Mouse (Mus musculus) MEL (cell line): Measurements from ENCODE around the gene Gm10190. TPM values are rescaled to one million over a fixed set of nuclear protein-coding genes. Genes with fewer than 3 reads are reported as not detected.

ENCODE experiments used
- DNase-seq: peaks from one replicate; pipeline ENCODE4 v3.0.0; 2011; ENCODE audit warnings: low read depth, low spot score
- H3K27ac ChIP-seq: 2 replicates; pipeline ENCODE4 v1.5.1; 2012; ENCODE audit warnings: low read depth, mild to moderate bottlenecking, control low read depth, low read length, moderate library complexity; ENCODE audit not compliant: control insufficient read depth
- H3K27me3 ChIP-seq, 2 experiments: fragments of 150-350 bp in 1 of 2; sonication (generic) in 1 of 2; 2 replicates each; pipeline ENCODE4 v1.6.1; 2012; ENCODE audit warnings: low read length in 2 of 2, mild to moderate bottlenecking in 2 of 2, improper control_type of control experiment in 1 of 2, moderate library complexity in 1 of 2; ENCODE audit not compliant: insufficient read depth in 2 of 2, control insufficient read depth in 1 of 2
- H3K36me3 ChIP-seq, 2 experiments: 2 replicates each; pipeline ENCODE4 v1.6.1; 2012 to 2014; ENCODE audit warnings: low read length in 2 of 2, improper control_type of control experiment in 1 of 2, inconsistent platforms in 1 of 2, mild to moderate bottlenecking in 1 of 2; ENCODE audit not compliant: insufficient read depth in 2 of 2, control insufficient read depth in 1 of 2
- H3K4me1 ChIP-seq, 2 experiments: fragments of 150-350 bp in 1 of 2; sonication (generic) in 1 of 2; 2 replicates each; pipeline ENCODE4 v1.6.1; 2012; ENCODE audit warnings: low read length in 2 of 2, improper control_type of control experiment in 1 of 2, mild to moderate bottlenecking in 1 of 2; ENCODE audit not compliant: insufficient read depth in 2 of 2, control insufficient read depth in 1 of 2
- H3K4me3 ChIP-seq, 2 experiments: fragments of 150-350 bp in 1 of 2; sonication (generic) in 1 of 2; 2 replicates each; pipeline ENCODE4 v1.5.1; 2012; ENCODE audit warnings: low read depth in 2 of 2, low read length in 2 of 2, mild to moderate bottlenecking in 2 of 2, moderate library complexity in 2 of 2, control low read depth in 1 of 2, improper control_type of control experiment in 1 of 2; ENCODE audit not compliant: control insufficient read depth in 1 of 2, insufficient read depth in 1 of 2
- H3K79me2 ChIP-seq: 2 replicates; pipeline ENCODE4 v1.6.1; 2012; ENCODE audit warnings: mild to moderate bottlenecking, low read length, moderate library complexity; ENCODE audit not compliant: control insufficient read depth, poor library complexity, insufficient read depth
- H3K9ac ChIP-seq: 2 replicates; pipeline ENCODE4 v1.6.1; 2012; ENCODE audit warnings: low read depth, mild to moderate bottlenecking, control low read depth, low read length, moderate library complexity; ENCODE audit not compliant: control insufficient read depth, poor library complexity, severe bottlenecking
- H3K9me3 ChIP-seq: fragments of 150-350 bp; sonication (generic); replicated peaks from 2 replicates; pipeline ENCODE4 v1.6.1; 2012; ENCODE audit warnings: mild to moderate bottlenecking, low read length, improper control_type of control experiment, moderate library complexity; ENCODE audit not compliant: insufficient read depth
- BHLHE40 ChIP-seq: IDR thresholded peaks from 2 replicates; pipeline ENCODE4 v1.6.1; 2012; ENCODE audit warnings: low read depth, mild to moderate bottlenecking, inconsistent platforms, low read length, improper control_type of control experiment, borderline replicate concordance
- CHD1 ChIP-seq: IDR thresholded peaks from 2 replicates; pipeline ENCODE4 v1.6.1; 2012; ENCODE audit warnings: low read depth, mild to moderate bottlenecking, inconsistent platforms, low read length, improper control_type of control experiment
- CHD2 ChIP-seq: IDR thresholded peaks from 2 replicates; pipeline ENCODE4 v1.6.1; 2011; ENCODE audit warnings: low read length, improper control_type of control experiment
- E2F4 ChIP-seq: IDR thresholded peaks from 2 replicates; pipeline ENCODE4 v1.6.1; 2011; ENCODE audit warnings: low read depth, low read length, improper control_type of control experiment, borderline replicate concordance
- ELF1 ChIP-seq: IDR thresholded peaks from 2 replicates; pipeline ENCODE4 v1.6.1; 2014; ENCODE audit warnings: low read depth, mild to moderate bottlenecking, inconsistent platforms, low read length, improper control_type of control experiment, moderate library complexity
- EP300 ChIP-seq, 2 experiments: IDR thresholded peaks; 2 replicates each; pipeline ENCODE4 v1.6.1; 2011; ENCODE audit warnings: improper control_type of control experiment in 2 of 2, low read length in 2 of 2, low read depth in 1 of 2, mild to moderate bottlenecking in 1 of 2
- ETS1 ChIP-seq: IDR thresholded peaks from 2 replicates; pipeline ENCODE4 v1.6.1; 2012; ENCODE audit warnings: low read depth, mild to moderate bottlenecking, inconsistent platforms, low read length, improper control_type of control experiment, moderate library complexity
- GABPA ChIP-seq: IDR thresholded peaks from 2 replicates; pipeline ENCODE4 v1.6.1; 2012; ENCODE audit warnings: low read depth, mild to moderate bottlenecking, inconsistent platforms, low read length, improper control_type of control experiment, moderate library complexity
- GATA1 ChIP-seq: IDR thresholded peaks from 2 replicates; pipeline ENCODE4 v1.6.1; 2011; ENCODE audit warnings: low read depth, low read length, improper control_type of control experiment
- HCFC1 ChIP-seq: IDR thresholded peaks from 2 replicates; pipeline ENCODE4 v1.6.1; 2012; ENCODE audit warnings: low read depth, mild to moderate bottlenecking, inconsistent platforms, low read length, improper control_type of control experiment, moderate library complexity
- JUND ChIP-seq: IDR thresholded peaks from 2 replicates; pipeline ENCODE4 v1.6.1; 2011; ENCODE audit warnings: low read depth, mild to moderate bottlenecking, improper control_type of control experiment, low read length
- KAT2A ChIP-seq: conservative IDR thresholded peaks from 2 replicates; pipeline ENCODE4 v1.6.1; 2012; ENCODE audit warnings: low read depth, low read length, improper control_type of control experiment, inconsistent platforms
- MAFK ChIP-seq: IDR thresholded peaks from 2 replicates; pipeline ENCODE4 v1.6.1; 2011; ENCODE audit warnings: low read depth, mild to moderate bottlenecking, low read length, improper control_type of control experiment, borderline replicate concordance
- MAZ ChIP-seq: IDR thresholded peaks from 2 replicates; pipeline ENCODE4 v1.6.1; 2012; ENCODE audit warnings: low read depth, mild to moderate bottlenecking, inconsistent platforms, low read length, improper control_type of control experiment
- MEF2A ChIP-seq: IDR thresholded peaks from 2 replicates; pipeline ENCODE4 v1.6.1; 2014; ENCODE audit warnings: low read depth, mild to moderate bottlenecking, inconsistent platforms, low read length, improper control_type of control experiment; ENCODE audit not compliant: poor library complexity, insufficient replicate concordance, severe bottlenecking; ENCODE audit errors: extremely low read depth
- MXI1 ChIP-seq: IDR thresholded peaks from 2 replicates; pipeline ENCODE4 v1.6.1; 2011; ENCODE audit warnings: mild to moderate bottlenecking, low read depth, low read length, improper control_type of control experiment
- MYB ChIP-seq: IDR thresholded peaks from 2 replicates; pipeline ENCODE4 v1.6.1; 2011; ENCODE audit warnings: mild to moderate bottlenecking, low read depth, low read length, improper control_type of control experiment
- MYC ChIP-seq: IDR thresholded peaks from 2 replicates; pipeline ENCODE4 v1.6.1; 2011; ENCODE audit warnings: low read depth, mild to moderate bottlenecking, low read length, improper control_type of control experiment, moderate library complexity
- NELFE ChIP-seq: IDR thresholded peaks from 2 replicates; pipeline ENCODE4 v1.6.1; 2011; ENCODE audit warnings: low read depth, low read length, improper control_type of control experiment
- POLR2A ChIP-seq, 2 experiments: IDR thresholded peaks; 2 replicates each; pipeline ENCODE4 v1.6.1; 2011 to 2012; ENCODE audit warnings: low read length in 2 of 2, mild to moderate bottlenecking in 2 of 2, control low read depth in 1 of 2, improper control_type of control experiment in 1 of 2, low read depth in 1 of 2, moderate library complexity in 1 of 2; ENCODE audit not compliant: control insufficient read depth in 1 of 2, insufficient read depth in 1 of 2, poor library complexity in 1 of 2
- POLR2AphosphoS2 ChIP-seq: IDR thresholded peaks from 2 replicates; pipeline ENCODE4 v1.6.1; 2011; ENCODE audit warnings: low read length, improper control_type of control experiment
- RAD21 ChIP-seq: IDR thresholded peaks from 2 replicates; pipeline ENCODE4 v1.6.1; 2011; ENCODE audit warnings: mild to moderate bottlenecking, low read depth, low read length, improper control_type of control experiment
- RCOR1 ChIP-seq: IDR thresholded peaks from 2 replicates; pipeline ENCODE4 v1.6.1; 2012; ENCODE audit warnings: low read depth, mild to moderate bottlenecking, inconsistent platforms, low read length, improper control_type of control experiment
- SIN3A ChIP-seq: IDR thresholded peaks from 2 replicates; pipeline ENCODE4 v1.6.1; 2012; ENCODE audit warnings: low read length, improper control_type of control experiment, inconsistent platforms
- SMC3 ChIP-seq: IDR thresholded peaks from 2 replicates; pipeline ENCODE4 v1.6.1; 2011; ENCODE audit warnings: low read depth, low read length, improper control_type of control experiment
- TAL1 ChIP-seq: IDR thresholded peaks from 2 replicates; pipeline ENCODE4 v1.6.1; 2012; ENCODE audit warnings: mild to moderate bottlenecking, inconsistent platforms, low read length, moderate library complexity, mixed read lengths
- TBP ChIP-seq: IDR thresholded peaks from 2 replicates; pipeline ENCODE4 v1.8.0; 2011; ENCODE audit warnings: low read depth, low read length, improper control_type of control experiment
- TCF12 ChIP-seq: IDR thresholded peaks from 2 replicates; pipeline ENCODE4 v1.6.1; 2014; ENCODE audit warnings: low read depth, mild to moderate bottlenecking, inconsistent platforms, low read length, improper control_type of control experiment, moderate library complexity
- UBTF ChIP-seq: IDR thresholded peaks from 2 replicates; pipeline ENCODE4 v1.6.1; 2012; ENCODE audit warnings: low read depth, mild to moderate bottlenecking, inconsistent platforms, low read length, improper control_type of control experiment, moderate library complexity, borderline replicate concordance; ENCODE audit not compliant: insufficient read depth
- USF1 ChIP-seq: IDR thresholded peaks from 2 replicates; pipeline ENCODE4 v1.6.1; 2014; ENCODE audit warnings: low read depth, mild to moderate bottlenecking, inconsistent platforms, low read length, improper control_type of control experiment, moderate library complexity
- USF2 ChIP-seq, 2 experiments: IDR thresholded peaks; 2 replicates each; pipeline ENCODE4 v1.6.1; 2011 to 2012; ENCODE audit warnings: improper control_type of control experiment in 2 of 2, low read length in 2 of 2, borderline replicate concordance in 1 of 2, inconsistent platforms in 1 of 2, low read depth in 1 of 2, mild to moderate bottlenecking in 1 of 2; ENCODE audit not compliant: insufficient read depth in 1 of 2
- ZC3H11A ChIP-seq: IDR thresholded peaks from 2 replicates; pipeline ENCODE4 v1.6.1; 2012; ENCODE audit warnings: low read depth, mild to moderate bottlenecking, inconsistent platforms, low read length, improper control_type of control experiment
- ZKSCAN1 ChIP-seq: IDR thresholded peaks from 2 replicates; pipeline ENCODE4 v1.6.1; 2012; ENCODE audit warnings: low read depth, mild to moderate bottlenecking, inconsistent platforms, low read length, improper control_type of control experiment, moderate library complexity
- ZMIZ1 ChIP-seq: IDR thresholded peaks from 2 replicates; pipeline ENCODE4 v1.6.1; 2012; ENCODE audit warnings: low read depth, mild to moderate bottlenecking, inconsistent platforms, low read length, improper control_type of control experiment, moderate library complexity
- ZNF384 ChIP-seq: IDR thresholded peaks from 2 replicates; pipeline ENCODE4 v1.6.1; 2012; ENCODE audit warnings: low read depth, mild to moderate bottlenecking, inconsistent platforms, low read length, improper control_type of control experiment
- polyA plus RNA-seq, 2 experiments: library from polyadenylated mRNA; stranded (reverse) in 1 of 2; unstranded in 1 of 2; fragments of >175 nt in 1 of 2; fragments of >200 nt in 1 of 2; gene quantifications; 2 replicates each; pipeline versions ENCODE4 v1.2.1 to v1.2.4; 2012; ENCODE audit warnings: low replicate concordance in 2 of 2, low read depth in 1 of 2; ENCODE audit not compliant: insufficient read length in 2 of 2, insufficient read depth in 1 of 2, missing spikeins in 1 of 2
- total RNA-seq: library from RNA; depleted of rRNA; stranded (reverse); fragments of 300-350 nt; gene quantifications from 2 replicates; pipeline ENCODE4 v1.2.3, GENCODE M21; 2012

The Gm10190 gene
- total and polyA plus RNA-seq, 3 experiments, result not detected

DNA sequence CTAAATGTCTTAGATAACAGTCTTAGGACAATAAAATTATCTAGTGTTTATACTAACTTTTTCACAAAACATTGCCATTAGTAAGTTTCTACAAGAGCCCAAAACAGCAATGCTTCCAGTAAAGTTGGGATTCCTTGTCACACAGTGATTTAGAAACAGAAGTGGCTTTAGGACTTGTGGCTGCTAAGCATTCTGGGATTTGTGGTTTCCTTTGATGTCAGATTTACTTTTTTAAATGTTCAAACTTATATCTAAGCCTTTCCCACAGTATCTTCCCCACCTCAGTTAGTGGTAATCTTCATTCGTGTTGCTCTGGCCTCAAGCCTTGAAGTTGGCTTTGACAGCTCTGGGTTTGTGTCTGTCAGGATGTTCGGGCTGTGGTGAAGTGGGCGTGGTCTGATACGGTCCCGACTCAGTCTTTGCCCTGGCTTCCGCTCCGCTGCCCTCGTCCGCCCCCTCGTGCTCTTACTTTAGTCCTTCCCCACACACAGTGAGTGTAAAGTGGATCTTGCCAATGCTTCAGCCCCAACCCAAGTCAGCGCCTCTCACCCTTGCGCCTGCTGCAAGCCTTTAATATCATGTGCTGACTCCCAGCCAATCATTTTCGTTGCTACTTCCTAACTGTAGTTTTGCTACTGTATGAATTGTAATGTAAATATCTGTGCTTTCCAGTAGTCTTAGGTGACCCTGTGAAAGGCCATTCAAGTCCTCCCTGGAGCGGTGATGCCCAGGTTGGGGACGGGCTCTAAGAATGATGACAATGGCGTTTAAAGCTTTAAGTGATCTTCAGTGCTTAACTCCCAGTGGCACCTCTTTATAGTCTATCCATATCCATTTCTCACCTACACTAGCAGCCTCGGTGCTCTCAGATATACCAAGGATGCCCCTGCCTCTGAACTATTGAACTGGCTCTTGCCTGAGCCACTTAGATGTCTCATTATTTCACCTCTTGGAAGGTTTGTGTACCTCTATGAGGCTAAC is 18.4 kb upstream of the Gm10190 start:
- Histone ChIP-seq H3K4me1 (peaks cover 0 to 3% of the 10 kb centered on the region in 2 experiments; a peak in 1 of 4 replicates), H3K27me3 (peaks cover 0 to 6% of the 10 kb centered on the region in 2 experiments; a peak in 1 of 4 replicates), H3K9me3 (no peaks in the 10 kb centered on the region), H3K4me3 (peak overlapping the region; percentile 23 to 61), H3K27ac (no peak overlapping the region), H3K79me2 (no peaks in the 10 kb centered on the region), H3K36me3 (peaks cover 0 to 2% of the 10 kb centered on the region in 2 experiments; a peak in 1 of 4 replicates), H3K9ac (0 out of 2 replicates have a peak overlapping the region, but pooled peaks have one; percentile 29)
- DNase-seq, result peak; percentile 82
- no peak for TF ChIP-seq GABPA
- peak; percentile 66 for TF ChIP-seq HCFC1
- no peak for TF ChIP-seq POLR2A (IDR thresholded peaks at IDR 0.05; ENCODE audit: control insufficient read depth in 1 of 2, insufficient read depth in 1 of 2, low read depth in 1 of 2, low read length in 2 of 2, poor library complexity in 1 of 2)
- no peak for TF ChIP-seq UBTF
- TF ChIP-seq SMC3, result peak; percentile 43; the same call in 1 of the 2 replicates
- no peak for TF ChIP-seq CHD2
- TF ChIP-seq KAT2A, result no peak
- TF ChIP-seq MXI1, result peak; percentile 61
- 0 out of 4 replicates have a peak, but pooled peaks of 1 of the 2 experiments have one; percentile 24 for TF ChIP-seq USF2 (IDR thresholded peaks at IDR 0.05; ENCODE audit: borderline replicate concordance in 1 of 2, insufficient read depth in 1 of 2, low read depth in 1 of 2, low read length in 2 of 2)
- peak; percentile 86 for TF ChIP-seq USF1
- TF ChIP-seq TCF12, result no peak
- TF ChIP-seq RAD21, result peak; percentile 43
- no peak for TF ChIP-seq MAFK
- no peak for TF ChIP-seq MAZ
- no peak for TF ChIP-seq NELFE
- peak; percentile 93 for TF ChIP-seq RCOR1
- TF ChIP-seq E2F4, result no peak
- no peak for TF ChIP-seq POLR2AphosphoS2
- TF ChIP-seq BHLHE40, result no peak
- TF ChIP-seq TBP, result no peak
- TF ChIP-seq ELF1, result no peak
- TF ChIP-seq ZKSCAN1, result no peak
- TF ChIP-seq CHD1, result no peak
- TF ChIP-seq TAL1, result no peak
- TF ChIP-seq MEF2A, result no peak
- no peak for TF ChIP-seq MYB
- no peak for TF ChIP-seq JUND
- no peak for TF ChIP-seq SIN3A
- TF ChIP-seq ZC3H11A, result no peak
- no peak for TF ChIP-seq ZMIZ1
- no peak for TF ChIP-seq ETS1
- 0 out of 2 replicates have a peak, but pooled peaks have one; percentile 10 for TF ChIP-seq MYC
- TF ChIP-seq GATA1, result no peak
- no peak for TF ChIP-seq ZNF384
- 0 out of 4 replicates have a peak, but pooled peaks of 1 of the 2 experiments have one; percentile 11 for TF ChIP-seq EP300 (IDR thresholded peaks at IDR 0.05; ENCODE audit: low read depth in 1 of 2, low read length in 2 of 2)
